Mouse (Mus musculus) kidney, postnatal 0 days (tissue): ENCODE measurements around the gene Mmel1. TPM values are rescaled to one million over a fixed set of nuclear protein-coding genes. Genes with fewer than 3 reads are reported as not detected.
A peak's percentile ranks its signal among the peaks of the same experiment; 100 is the strongest.

Experiments
- ATAC-seq: fragments of 200-750 bp; cut with Nextera tagmentation; replicated peaks from 2 replicates; pipeline ENCODE4 v1.8.0; 2017; ENCODE audit warnings: low read depth, moderate number of reproducible peaks, moderate TSS enrichment, moderate library complexity; ENCODE audit not compliant: low FRiP score
- DNase-seq: peaks from one replicate; pipeline ENCODE4 v3.0.0-alpha.2; 2016; ENCODE audit warnings: low spot score
- H3K27ac ChIP-seq: fragments of 300-500 bp; sonication (generic); 2 replicates; pipeline ENCODE4 v1.5.1; 2014; ENCODE audit warnings: mild to moderate bottlenecking
- H3K27me3 ChIP-seq: fragments of 300-500 bp; sonication (generic); 2 replicates; pipeline ENCODE4 v1.6.1; 2014; ENCODE audit warnings: low read length, mixed read lengths; ENCODE audit not compliant: insufficient read depth
- H3K36me3 ChIP-seq: fragments of 300-500 bp; sonication (generic); 2 replicates; pipeline ENCODE4 v1.6.1; 2014; ENCODE audit warnings: low read length, mixed read lengths; ENCODE audit not compliant: insufficient read depth
- H3K4me1 ChIP-seq: fragments of 300-500 bp; sonication (generic); replicated peaks from 2 replicates; pipeline ENCODE4 v1.6.1; 2014; ENCODE audit warnings: antibody characterized with exemption, low read length, mixed read lengths; ENCODE audit not compliant: insufficient read depth
- H3K4me2 ChIP-seq: fragments of 300-500 bp; sonication (generic); 2 replicates; pipeline ENCODE4 v1.6.1; 2014; ENCODE audit warnings: mild to moderate bottlenecking, low read length, moderate library complexity, mixed read lengths
- H3K4me3 ChIP-seq: fragments of 300-500 bp; sonication (generic); replicated peaks from 2 replicates; pipeline ENCODE4 v1.5.1; 2014; ENCODE audit warnings: low read depth, low read length
- H3K9ac ChIP-seq: fragments of 300-500 bp; sonication (generic); 2 replicates; pipeline ENCODE4 v1.6.1; 2014; ENCODE audit warnings: low read depth, low read length
- H3K9me3 ChIP-seq: fragments of 300-500 bp; sonication (generic); replicated peaks from 2 replicates; pipeline ENCODE4 v1.6.1; 2016; ENCODE audit warnings: low read length, inconsistent platforms, mixed read lengths
- CTCF ChIP-seq: IDR thresholded peaks from 2 replicates; pipeline ENCODE4 v1.5.1; 2016; ENCODE audit warnings: antibody characterized with exemption, low read depth, mild to moderate bottlenecking, moderate library complexity
- WGBS: fragments of 180-500 bp; shearing (Covaris S2); extraction: QIAGEN DNeasy Blood & Tissue Kit; methylation state at CpG from one replicate; pipeline ENCODE4 v1.1.7; 2014; 5-methylcytosine and 5-hydroxymethylcytosine counted together
- polyA plus RNA-seq: library from polyadenylated mRNA; unstranded; fragments of >200 nt; fragmentation: Nextera tagmentation; extraction: Ambion mirVana; gene quantifications from 2 replicates; pipeline ENCODE4 v1.2.1, GENCODE M21; 2015

Mmel1 gene
- not detected in 2 replicates for polyA plus RNA-seq

DNA sequence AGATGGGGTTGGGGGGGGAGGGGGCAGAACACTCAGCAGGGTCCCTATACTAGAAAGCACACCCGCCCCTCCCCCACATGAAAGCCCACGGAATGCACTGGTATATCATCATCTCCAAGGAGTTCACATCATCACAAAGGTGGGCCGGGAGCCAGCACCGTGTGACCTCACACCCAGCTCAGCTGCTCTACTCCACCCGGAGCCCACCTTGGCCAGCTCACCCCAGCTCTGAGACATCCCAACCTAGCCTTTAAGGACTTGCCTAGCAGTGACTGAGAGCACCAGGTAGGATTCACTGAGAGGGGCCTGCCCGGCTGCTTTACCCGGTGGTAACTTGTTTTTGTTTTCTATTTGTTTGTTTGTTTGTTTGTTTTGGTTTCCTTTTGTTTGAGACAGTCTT is at the start of gene Mmel1:
Gene Mmel1, plus strand, starts transcription at position 146 of the 400 bp plus-strand sequence.
- 88% methylated on average over 7 of the region's 7 CpGs for WGBS
- Histone ChIP-seq H3K4me3 (no peak within 1 kb of the TSS), H3K36me3 (no peaks in the 10 kb centered on the region), H3K9ac (no peak within 1 kb of the TSS), H3K9me3 (no peaks in the 10 kb centered on the region), H3K4me2 (no peak within 1 kb of the TSS), H3K27ac (no peak within 1 kb of the TSS), H3K27me3 (no peaks in the 10 kb centered on the region), H3K4me1 (no peaks in the 10 kb centered on the region)
- no peak for DNase-seq
- ATAC-seq = no peak
- no peak for TF ChIP-seq CTCF

GRCm38 (mm10) chr4:154825662-154826061 is 43.7 kb upstream of the Mmel1 start:
- no peak overlapping the region for H3K9ac ChIP-seq
- ATAC-seq (peak; percentile 36; the same call in 1 of the 2 replicates), DNase-seq (peak; percentile 78)
- WGBS = 32% methylated on average over 6 of the region's 6 CpGs
- no peak overlapping the region for H3K4me3 ChIP-seq
- peak; percentile 94 for TF ChIP-seq CTCF
- no peaks in the 10 kb centered on the region for H3K4me1 ChIP-seq
- H3K27me3 ChIP-seq = no peaks in the 10 kb centered on the region
- no peak overlapping the region for H3K4me2 ChIP-seq
- H3K36me3 ChIP-seq = no peaks in the 10 kb centered on the region
- no peak overlapping the region for H3K27ac ChIP-seq
- no peaks in the 10 kb centered on the region for H3K9me3 ChIP-seq

DNA sequence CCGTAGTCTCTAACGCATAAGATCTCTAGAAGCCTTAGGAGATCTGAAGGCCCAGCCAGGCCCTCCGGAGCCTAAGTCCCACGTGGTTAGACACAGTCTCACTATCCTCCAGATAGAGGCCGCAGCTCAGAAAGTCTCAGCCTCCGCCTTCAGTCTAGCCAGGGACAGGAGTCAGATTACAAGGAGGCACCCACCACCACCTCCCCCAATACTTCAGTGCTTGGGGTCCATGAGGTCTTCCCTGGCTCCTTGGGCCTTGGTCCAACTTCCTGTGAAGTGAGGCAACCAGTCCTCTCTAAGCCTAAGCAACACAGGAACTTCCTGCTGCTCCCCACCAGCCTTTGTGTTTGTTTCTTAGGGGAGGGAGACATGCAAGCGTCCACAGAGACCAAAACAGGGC is 43.2 kb upstream of the Mmel1 start:
- Histone ChIP-seq H3K4me3 (no peak overlapping the region), H3K9me3 (no peaks in the 10 kb centered on the region), H3K27me3 (no peaks in the 10 kb centered on the region), H3K36me3 (no peaks in the 10 kb centered on the region), H3K4me2 (no peak overlapping the region), H3K27ac (no peak overlapping the region), H3K4me1 (no peaks in the 10 kb centered on the region), H3K9ac (no peak overlapping the region)
- DNase-seq (no peak), ATAC-seq (peak; percentile 8; the same call in 1 of the 2 replicates)
- no peak for TF ChIP-seq CTCF
- 48% methylated on average over 7 of the region's 7 CpGs for WGBS

GRCm38 (mm10) chr4:154827181-154827580 is 42.2 kb upstream of the Mmel1 start:
- 77% methylated on average over 7 of the region's 7 CpGs for WGBS
- Histone ChIP-seq H3K27ac (no peak overlapping the region), H3K27me3 (no peaks in the 10 kb centered on the region), H3K4me3 (no peak overlapping the region), H3K4me1 (no peaks in the 10 kb centered on the region), H3K9me3 (no peaks in the 10 kb centered on the region), H3K9ac (no peak overlapping the region), H3K4me2 (no peak overlapping the region), H3K36me3 (no peaks in the 10 kb centered on the region)
- ATAC-seq = no peak
- no peak for TF ChIP-seq CTCF
- DNase-seq = no peak

DNA sequence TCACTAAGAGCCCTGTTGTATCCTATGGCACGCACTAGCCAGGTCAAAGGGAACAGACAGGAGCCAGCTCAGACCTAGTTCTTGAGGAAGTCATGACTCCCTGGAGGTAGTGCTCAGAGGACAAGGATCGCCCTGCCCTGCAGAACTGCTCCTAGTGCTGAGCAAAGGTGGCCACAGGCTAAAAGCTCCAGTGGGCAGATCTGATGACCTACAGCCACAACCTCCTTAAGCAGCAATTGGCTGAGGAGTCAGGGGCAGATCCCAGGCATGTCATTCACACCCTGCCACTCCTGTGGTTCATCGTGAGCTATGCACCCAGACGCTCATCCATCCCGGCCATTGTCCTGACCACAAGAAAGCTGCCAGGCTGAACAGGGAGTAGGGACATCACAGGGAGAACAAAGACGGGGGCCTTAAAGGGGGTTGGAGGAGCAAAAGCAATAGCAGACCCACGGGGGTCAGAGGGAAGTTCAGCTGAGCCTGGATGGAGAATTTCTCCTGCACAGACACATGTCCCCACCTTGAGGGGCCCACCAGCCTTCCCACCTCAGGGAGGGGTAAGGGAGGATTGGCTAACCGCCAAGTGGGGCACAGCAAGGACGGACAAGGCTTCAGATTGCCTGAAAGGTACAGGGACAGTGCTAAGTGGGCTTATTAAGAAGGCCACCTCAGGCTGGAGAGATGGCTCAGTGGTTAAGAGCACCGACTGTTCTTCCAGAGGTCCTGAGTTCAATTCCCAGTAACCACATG is 41.3 kb upstream of the Mmel1 start:
- no peaks in the 10 kb centered on the region for H3K4me1 ChIP-seq
- ATAC-seq (0 out of 2 replicates have a peak, but pooled peaks have one; percentile 6), DNase-seq (no peak)
- no peaks in the 10 kb centered on the region for H3K36me3 ChIP-seq
- no peak overlapping the region for H3K27ac ChIP-seq
- 38% methylated on average over 10 of the region's 10 CpGs for WGBS
- H3K9me3 ChIP-seq = no peaks in the 10 kb centered on the region
- no peak for TF ChIP-seq CTCF
- H3K27me3 ChIP-seq = no peaks in the 10 kb centered on the region
- H3K4me3 ChIP-seq = no peak overlapping the region
- H3K9ac ChIP-seq = no peak overlapping the region
- H3K4me2 ChIP-seq = no peak overlapping the region

DNA sequence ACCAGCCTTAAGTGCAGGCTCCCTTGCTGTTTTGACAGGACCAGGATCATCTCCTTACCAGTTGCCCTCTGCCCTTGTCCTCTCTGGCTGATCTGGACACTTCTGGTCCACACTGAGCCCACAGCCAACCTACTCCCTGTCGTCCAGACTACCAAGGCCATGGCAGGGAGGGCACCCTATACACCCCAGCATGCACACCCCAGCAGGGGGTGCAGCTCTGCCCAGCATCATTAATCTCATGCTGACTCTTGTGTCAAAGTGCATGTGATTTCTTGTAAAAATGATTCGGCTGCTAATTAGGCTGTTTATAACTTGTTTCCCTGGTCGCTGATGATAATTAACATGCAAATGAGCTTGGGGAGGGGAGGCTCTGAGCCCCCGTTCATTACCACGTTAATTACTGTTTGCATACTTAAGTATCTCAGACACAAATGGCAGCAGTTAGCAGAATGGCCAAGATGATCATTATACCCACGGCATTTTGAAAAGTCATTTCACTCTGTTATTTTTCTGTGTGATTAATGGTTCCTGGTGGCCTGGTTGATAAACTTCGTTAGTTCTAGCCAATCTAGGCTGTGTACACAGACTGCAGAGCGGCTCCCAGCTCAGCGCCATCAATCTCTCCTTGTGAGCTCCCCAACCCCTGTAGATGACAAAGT is 37.3 kb upstream of the Mmel1 start:
- Histone ChIP-seq H3K36me3 (no peaks in the 10 kb centered on the region), H3K27me3 (no peaks in the 10 kb centered on the region), H3K4me1 (no peaks in the 10 kb centered on the region), H3K4me2 (no peak overlapping the region), H3K9ac (no peak overlapping the region), H3K9me3 (no peaks in the 10 kb centered on the region), H3K27ac (no peak overlapping the region), H3K4me3 (no peak overlapping the region)
- ATAC-seq (no peak), DNase-seq (no peak)
- no peak for TF ChIP-seq CTCF
- 32% methylated on average over 9 of the region's 9 CpGs for WGBS
